Mouse (Mus musculus): ENCODE data around the gene Mpv17l.
A peak's percentile ranks its signal among the peaks of the same experiment; 100 is the strongest.
"Not testable (repeated sequence)": the region's sequence is repeated elsewhere in the genome, so short reads cannot be mapped to it uniquely, and the experiment has no call there.

The Mpv17l gene

GRCm38 (mm10) chr16:13902888-13903483 lies at the start of gene Mpv17l, which contains the start of gene Pdxdc1:
Gene Mpv17l (plus strand): TSS chr16:13903161.
Gene Pdxdc1 (minus strand): TSS chr16:13903131.
- DNase-seq (ENCODE audit: low read depth, low spot score), result peak; percentile 97

GRCm38 (mm10) chr16:13853886-13854285 lies 49.1 kb upstream of the Mpv17l start:
- DNase-seq (ENCODE audit: low read depth, low spot score), result peak; percentile 53

GRCm38 (mm10) chr16:13866076-13866475 lies 36.9 kb upstream of the Mpv17l start:
- DNase-seq (ENCODE audit: low read depth, low spot score), result no peak

GRCm38 (mm10) chr16:13866616-13867015 lies 36.3 kb upstream of the Mpv17l start:
- no peak for DNase-seq (ENCODE audit: low read depth, low spot score)

- peak; percentile 64 for DNase-seq (ENCODE audit: low read depth, low spot score)
Observed at GRCm38 (mm10) chr16:13867406-13867805, 35.6 kb upstream of the Mpv17l start.

GRCm38 (mm10) chr16:13867910-13868514 lies 34.9 kb upstream of the Mpv17l start:
- peak; percentile 44 for DNase-seq (ENCODE audit: low read depth, low spot score)

- DNase-seq (ENCODE audit: low read depth, low spot score), result no peak
Observed at GRCm38 (mm10) chr16:13875483-13875882, 27.5 kb upstream of the Mpv17l start.

GRCm38 (mm10) chr16:13883094-13883774 lies 19.7 kb upstream of the Mpv17l start:
- DNase-seq (ENCODE audit: low read depth, low spot score), result no peak

- DNase-seq (ENCODE audit: low read depth, low spot score), result no peak
Observed at GRCm38 (mm10) chr16:13890449-13890848, 12.5 kb upstream of the Mpv17l start.

GRCm38 (mm10) chr16:13892850-13893249 lies 10.1 kb upstream of the Mpv17l start:
- no peak for DNase-seq (ENCODE audit: low read depth, low spot score)

- DNase-seq (ENCODE audit: low read depth, low spot score), result no peak
Observed at GRCm38 (mm10) chr16:13894097-13894496, 8.9 kb upstream of the Mpv17l start.

GRCm38 (mm10) chr16:13895740-13896139 lies 7.2 kb upstream of the Mpv17l start:
- DNase-seq (ENCODE audit: low read depth, low spot score), result no peak

GRCm38 (mm10) chr16:13896357-13896756 lies 6.6 kb upstream of the Mpv17l start:
- no peak for DNase-seq (ENCODE audit: low read depth, low spot score)

GRCm38 (mm10) chr16:13898981-13899380 lies 4.0 kb upstream of the Mpv17l start:
- no peak for DNase-seq (ENCODE audit: low read depth, low spot score)

- DNase-seq (ENCODE audit: low read depth, low spot score), result peak; percentile 85
Observed at GRCm38 (mm10) chr16:13902397-13902831, 547 bp upstream of the Mpv17l start.

GRCm38 (mm10) chr16:13903488-13903887 lies 527 bp downstream of the Mpv17l start:
- DNase-seq (ENCODE audit: low read depth, low spot score), result peak; percentile 93

- no peak for DNase-seq (ENCODE audit: low read depth, low spot score)
Observed at GRCm38 (mm10) chr16:13907297-13907696, 4.3 kb downstream of the Mpv17l start.

- no peak for DNase-seq (ENCODE audit: low read depth, low spot score)
Observed at GRCm38 (mm10) chr16:13920093-13920492, 17.1 kb downstream of the Mpv17l start.

- DNase-seq (ENCODE audit: low read depth, low spot score), result peak; percentile 86
Observed at GRCm38 (mm10) chr16:13921063-13921462, 18.1 kb downstream of the Mpv17l start.

GRCm38 (mm10) chr16:13921781-13922180 lies 18.8 kb downstream of the Mpv17l start:
- DNase-seq (ENCODE audit: low read depth, low spot score), result peak; percentile 61

GRCm38 (mm10) chr16:13922499-13922898 lies 19.5 kb downstream of the Mpv17l start:
- not testable (repeated sequence) for DNase-seq (ENCODE audit: low read depth, low spot score)

GRCm38 (mm10) chr16:13922966-13923365 lies 20.0 kb downstream of the Mpv17l start:
- DNase-seq (ENCODE audit: low read depth, low spot score), result not testable (repeated sequence)

Measured in R1 (cell line).